Mouse (Mus musculus): ENCODE data around the gene Oxt.

The Oxt gene

DNA sequence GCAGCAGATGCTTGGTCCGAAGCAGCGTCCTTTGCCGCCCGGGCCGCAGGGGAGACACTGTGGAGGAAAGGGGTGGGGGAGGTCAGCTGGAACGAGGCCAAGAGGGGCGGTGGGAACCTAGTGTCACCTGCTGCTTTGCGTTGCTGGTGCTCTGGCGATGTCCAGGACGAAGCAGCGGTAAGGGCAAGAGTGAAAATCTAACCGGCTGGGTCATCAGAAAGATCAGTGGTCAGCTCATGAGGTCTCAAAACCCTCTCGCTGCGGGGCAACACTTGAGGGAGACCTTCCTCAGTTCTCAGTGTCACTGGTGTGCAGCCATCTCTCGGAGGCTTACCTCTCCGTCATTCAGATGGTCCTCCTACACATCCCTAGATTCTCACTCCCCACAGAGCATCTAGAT, 5.2 kb downstream of the Oxt start:
- DNase-seq = no peak

DNA sequence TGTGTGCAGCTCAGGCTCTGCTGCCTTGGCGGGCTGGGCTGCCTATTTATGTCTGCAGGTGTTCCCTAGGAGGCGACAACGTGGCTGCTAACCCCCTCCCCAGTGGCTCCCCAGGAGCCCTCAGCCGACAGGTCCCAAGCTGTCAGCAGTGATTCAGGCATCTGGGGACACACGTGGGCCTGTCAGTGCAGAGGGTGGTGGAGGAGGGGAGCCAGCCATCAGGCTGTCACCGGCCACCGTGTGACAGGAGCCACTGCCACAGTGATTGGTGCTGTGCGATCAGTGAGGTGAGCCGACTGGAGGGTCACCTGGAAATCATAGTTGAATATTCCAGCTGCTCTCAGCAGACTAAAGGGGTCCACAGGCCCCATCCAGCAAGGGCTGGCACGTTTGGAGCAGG, 6.6 kb downstream of the Oxt start, which contains the start of gene Avp:
Avp (minus strand) TSS at position 3 of the 400 bp plus-strand sequence.
- no peak for DNase-seq

DNA sequence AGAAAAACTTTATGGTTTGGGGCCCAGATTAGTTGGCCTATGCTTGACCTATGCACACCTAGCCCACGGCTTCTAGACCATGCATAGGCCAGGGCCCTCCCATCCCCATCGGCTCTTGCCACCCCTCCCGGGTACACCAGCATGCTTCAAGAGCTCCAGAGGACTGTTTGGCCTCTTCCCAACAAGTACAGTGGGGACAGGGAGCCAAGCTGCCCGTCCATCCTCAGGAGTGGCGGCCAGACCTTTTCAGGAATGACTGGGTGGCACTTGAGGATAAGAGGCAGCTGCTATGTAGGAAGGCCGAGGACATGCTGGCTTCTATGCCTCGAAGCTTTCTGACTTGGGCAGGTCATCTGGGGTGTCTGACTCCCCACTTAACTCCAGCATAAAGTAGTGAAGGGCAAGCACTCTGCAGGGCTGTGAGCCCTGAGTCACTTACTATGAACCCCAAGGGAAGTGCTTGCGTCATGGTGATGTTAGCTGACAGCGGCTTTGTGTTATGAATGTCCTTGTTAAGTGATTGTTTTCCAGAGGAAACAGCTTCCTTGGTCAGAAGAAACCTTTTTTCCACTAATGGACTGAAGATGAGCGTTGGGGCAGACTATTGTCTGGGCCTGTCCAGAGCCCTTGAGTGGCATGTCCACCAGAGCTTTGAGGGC, 8.1 kb downstream of the Oxt start:
- DNase-seq = no peak

DNA sequence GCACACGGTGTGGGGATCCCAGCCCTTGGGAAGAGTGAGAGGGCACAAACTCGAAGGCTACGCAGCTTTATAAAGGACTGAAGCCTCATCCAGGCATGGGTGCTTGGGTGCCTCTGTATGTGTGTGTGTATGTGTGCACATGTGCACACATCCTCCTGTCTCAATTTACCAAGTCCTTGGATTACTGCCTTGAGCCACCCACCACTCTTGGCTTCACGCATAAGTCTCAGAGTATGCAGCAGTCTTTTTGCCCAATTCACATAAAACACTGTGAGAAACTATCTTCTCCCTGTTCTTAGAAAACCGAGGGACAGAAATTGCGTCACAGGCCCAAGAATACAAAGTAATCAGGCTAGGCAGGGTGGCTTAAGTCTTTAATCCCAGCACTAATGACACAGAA, 10.0 kb downstream of the Oxt start:
- no peak for DNase-seq

DNA sequence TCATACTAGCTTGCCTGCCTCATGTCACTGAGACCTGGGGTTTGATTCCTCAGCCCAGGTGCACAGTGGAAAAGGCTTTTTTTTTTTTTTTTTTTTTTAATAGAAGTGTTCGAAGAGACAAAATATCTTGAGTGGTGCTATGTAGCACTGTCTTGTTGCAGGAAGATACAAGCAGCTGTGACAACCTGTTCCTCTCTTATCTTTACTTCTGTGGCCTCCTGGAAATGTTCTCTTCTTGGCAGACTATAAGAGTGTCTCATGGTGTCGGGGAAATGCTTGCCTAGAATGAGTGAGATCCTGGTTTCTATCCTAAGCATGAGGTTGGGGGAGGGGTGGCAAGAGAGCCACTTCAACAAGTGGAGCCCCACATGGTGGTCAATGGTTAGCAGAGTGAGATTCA, 12.4 kb downstream of the Oxt start:
- DNase-seq = no peak

DNA sequence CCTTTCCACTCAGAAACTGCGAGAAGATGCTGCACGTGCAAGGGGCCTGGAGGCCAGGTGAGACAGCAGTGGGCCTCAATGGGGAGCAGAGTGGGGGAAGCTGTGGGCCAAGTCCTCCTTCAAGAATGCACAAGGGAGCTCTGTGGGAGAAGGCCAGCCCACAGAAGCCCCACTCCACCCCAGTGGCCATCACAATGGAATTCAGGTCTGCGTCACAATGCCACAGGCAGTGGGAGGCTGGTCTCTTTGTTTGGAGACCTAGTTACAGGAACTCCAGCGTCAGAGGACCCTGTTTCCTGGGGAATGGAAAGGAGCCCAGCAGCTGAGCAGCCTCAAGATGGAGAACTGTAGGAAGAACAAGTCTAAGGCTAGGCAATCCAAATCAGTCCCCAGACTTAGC, 13.2 kb downstream of the Oxt start:
- no peak for DNase-seq

DNA sequence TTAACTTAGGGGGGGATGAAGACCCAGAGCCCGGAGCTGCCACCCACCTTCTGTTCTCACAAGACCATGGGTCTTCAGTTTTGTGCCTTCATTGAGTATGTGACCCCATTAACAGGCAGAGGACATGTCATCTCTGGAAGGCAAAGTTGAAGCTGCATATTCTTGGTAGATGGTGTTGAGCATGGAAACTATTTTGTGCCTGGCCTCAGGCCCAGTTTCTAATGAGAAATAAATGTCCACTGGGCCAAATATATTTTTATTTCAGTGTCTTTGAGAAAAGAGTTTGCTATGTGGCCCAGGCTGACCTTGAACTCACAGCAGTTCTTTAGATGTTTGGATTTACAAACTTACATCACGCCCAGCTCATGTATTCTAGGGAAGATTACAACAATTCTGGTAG, 13.8 kb downstream of the Oxt start:
- no peak for DNase-seq

DNA sequence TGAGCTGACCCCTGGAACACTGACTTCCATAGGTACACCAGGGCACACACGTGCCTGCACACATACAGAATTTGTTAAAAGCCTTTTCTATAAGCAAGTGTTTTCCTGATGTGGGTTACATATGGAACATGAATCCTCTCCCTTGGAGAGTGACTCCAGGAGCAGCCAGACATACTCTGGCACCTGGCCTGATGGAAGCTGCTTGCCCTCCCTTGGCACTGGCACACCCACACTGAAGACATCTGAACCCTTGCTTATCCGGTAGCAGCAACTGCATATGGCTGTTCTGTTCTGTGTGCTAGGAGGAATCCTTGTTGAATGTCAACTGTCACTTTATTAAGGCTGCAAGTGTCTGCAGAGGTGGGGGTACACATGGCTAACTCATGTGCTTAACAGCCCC, 15.0 kb downstream of the Oxt start:
- DNase-seq = no peak

DNA sequence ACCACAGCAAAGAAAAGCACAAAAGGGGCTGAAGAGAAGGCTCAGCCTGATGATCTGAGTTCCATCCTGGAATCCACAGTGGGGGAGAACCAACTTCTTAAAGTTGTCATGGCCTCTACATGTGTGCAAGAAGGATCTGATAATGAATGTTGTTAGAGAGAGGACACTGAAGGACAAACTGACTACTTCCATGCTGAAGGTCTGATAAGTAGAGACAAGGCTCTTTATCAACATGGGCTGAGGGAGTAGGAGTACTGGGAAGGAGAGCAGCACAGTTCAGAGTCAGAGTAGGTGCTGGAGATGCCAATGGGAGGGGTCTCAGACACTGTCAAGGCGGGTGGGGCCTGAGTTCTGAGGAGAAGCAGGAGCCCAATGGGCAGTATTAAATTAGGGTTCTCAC, 19.6 kb downstream of the Oxt start:
- no peak for DNase-seq

DNA sequence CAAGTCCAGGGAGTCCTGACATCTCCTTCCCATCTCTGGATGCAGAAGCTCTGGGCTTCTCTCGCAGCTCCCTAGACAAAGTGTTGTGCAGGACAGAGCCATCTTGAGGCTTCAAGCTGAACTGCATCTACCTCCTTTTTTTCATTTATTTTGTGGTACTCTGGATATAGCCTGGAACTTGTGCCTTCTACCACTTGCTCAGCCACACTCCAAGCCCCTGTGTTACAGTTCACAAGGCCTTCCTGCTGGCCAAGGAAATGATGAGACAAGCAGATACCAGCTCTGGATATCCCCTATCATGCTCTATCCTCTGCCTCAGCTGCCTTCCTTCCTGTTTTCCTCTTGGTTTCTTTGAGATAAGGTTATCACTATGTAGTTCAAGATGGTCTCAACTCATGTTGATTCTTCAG, 21.6 kb downstream of the Oxt start:
- peak; percentile 32 for DNase-seq

DNA sequence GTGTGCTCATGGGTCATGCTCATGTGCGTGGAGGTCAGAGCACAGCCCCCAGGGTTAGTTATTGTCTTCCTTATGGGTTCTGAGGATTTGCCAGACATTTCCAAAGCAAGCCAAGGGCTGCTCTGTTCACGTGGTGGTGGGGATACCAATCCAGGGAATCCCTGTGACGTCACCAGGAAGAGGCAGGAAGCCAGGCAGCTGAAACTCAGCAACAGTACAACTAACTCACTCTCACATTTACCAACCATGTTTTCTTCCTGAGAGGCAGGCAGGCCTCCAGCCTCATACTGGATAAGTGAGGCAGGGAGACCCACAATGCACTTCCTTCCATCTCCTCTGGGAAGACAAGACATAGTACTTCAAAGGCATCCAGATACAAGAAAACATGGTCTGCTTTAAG, 22.4 kb downstream of the Oxt start:
- no peak for DNase-seq

DNA sequence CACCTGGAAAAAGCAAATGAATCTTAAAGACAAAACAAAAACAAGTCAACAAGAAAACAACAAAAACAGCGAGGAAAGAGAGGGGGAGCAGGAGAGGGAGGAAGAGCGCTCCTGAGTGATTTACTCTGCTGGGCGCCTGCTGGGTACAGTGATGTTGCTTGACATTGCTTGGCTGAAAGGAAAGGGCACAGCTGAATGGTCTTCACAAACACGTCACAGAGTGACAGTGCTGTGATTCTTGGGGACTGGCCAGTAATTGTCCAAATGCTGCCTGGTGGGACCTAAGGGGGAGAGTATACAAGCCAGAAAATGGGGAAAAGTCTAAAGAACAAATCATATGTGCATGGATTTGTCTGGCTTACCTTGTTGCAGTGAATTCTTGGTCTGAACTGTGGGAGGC, 26.2 kb downstream of the Oxt start:
- DNase-seq = no peak

DNA sequence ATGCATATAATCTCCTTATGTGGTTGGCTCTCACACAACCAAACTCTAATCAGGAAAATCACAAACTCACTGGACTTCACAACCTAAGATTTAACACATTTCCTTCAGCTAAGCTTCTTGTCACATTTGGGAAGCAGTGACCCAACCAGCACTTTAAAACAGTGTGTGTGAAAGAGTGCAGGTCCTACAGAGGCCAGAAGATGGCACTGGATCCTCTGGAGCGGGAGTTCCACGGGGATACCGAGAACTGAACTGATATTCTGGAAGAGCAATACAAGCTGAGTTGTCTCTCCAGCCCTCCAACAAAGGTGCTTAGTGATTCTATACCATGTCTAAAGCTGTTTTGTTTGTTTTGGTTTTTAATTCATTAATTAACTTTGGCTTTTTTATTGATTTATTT, 37.1 kb downstream of the Oxt start:
- DNase-seq = peak; percentile 30

DNA sequence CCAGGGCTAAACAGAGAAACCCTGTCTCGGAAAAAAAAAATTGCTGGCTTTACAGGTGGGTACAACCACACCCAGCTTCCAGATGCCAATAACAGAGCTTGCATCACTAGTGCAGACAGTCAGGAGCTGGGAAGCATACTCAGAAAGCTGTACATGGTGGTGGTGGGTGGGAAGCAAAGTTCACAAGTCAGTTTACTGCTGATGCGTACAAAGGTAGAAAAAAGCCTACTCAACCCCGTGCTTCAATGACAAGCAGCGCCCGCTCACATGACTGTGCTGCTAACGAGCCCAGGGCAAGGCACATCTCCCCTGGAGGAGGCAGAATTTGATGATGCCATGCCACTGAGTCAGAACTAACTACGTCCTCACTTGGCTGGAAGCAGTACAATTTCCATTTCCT, 43.0 kb downstream of the Oxt start:
- DNase-seq = no peak

Measured in cerebellum, adult 8-10 months (tissue).